Mouse (Mus musculus): ENCODE data around the gene Kif5c. TPM values are rescaled to one million over a fixed set of nuclear protein-coding genes. Genes with fewer than 3 reads are reported as not detected.

Kif5c gene
- polyA plus RNA-seq, 1 experiment from 2014 or later = 1.0 TPM

- Histone ChIP-seq H3K9me3 (ENCODE audit: low read depth, low read length) (no peaks in the 10 kb centered on the region), H3K9ac (no peak overlapping the region), H3K27ac (ENCODE audit: low read depth) (no peak overlapping the region), H3K36me3 (ENCODE audit: insufficient read depth) (no peaks in the 10 kb centered on the region), H3K4me2 (no peak overlapping the region), H3K27me3 (ENCODE audit: insufficient read depth, low read length) (no peaks in the 10 kb centered on the region), H3K4me1 (ENCODE audit: insufficient read depth) (no peaks in the 10 kb centered on the region), H3K4me3 (ENCODE audit: low read depth, low read length) (no peak overlapping the region)
- no peak for ATAC-seq (ENCODE audit: insufficient read depth)
- TF ChIP-seq CTCF (IDR thresholded peaks at IDR 0.05; ENCODE audit: low read depth) = no peak
- DNase-seq = no peak
- 85% methylated on average over 3 of the region's 3 CpGs for WGBS
Observed at GRCm38 (mm10) chr2:49573282-49573681, 45.8 kb upstream of the Kif5c start.

GRCm38 (mm10) chr2:49580585-49580984 is 38.5 kb upstream of the Kif5c start:
- WGBS = 81% methylated on average over 3 of the region's 3 CpGs
- Histone ChIP-seq H3K27me3 (ENCODE audit: insufficient read depth, low read length) (no peaks in the 10 kb centered on the region), H3K4me2 (no peak overlapping the region), H3K4me3 (ENCODE audit: low read depth, low read length) (no peak overlapping the region), H3K4me1 (ENCODE audit: insufficient read depth) (no peaks in the 10 kb centered on the region), H3K9ac (no peak overlapping the region), H3K27ac (ENCODE audit: low read depth) (no peak overlapping the region), H3K36me3 (ENCODE audit: insufficient read depth) (no peaks in the 10 kb centered on the region), H3K9me3 (ENCODE audit: low read depth, low read length) (no peaks in the 10 kb centered on the region)
- no peak for DNase-seq
- ATAC-seq (ENCODE audit: insufficient read depth) = no peak
- no peak for TF ChIP-seq CTCF (IDR thresholded peaks at IDR 0.05; ENCODE audit: low read depth)

- no peak overlapping the region for H3K4me2 ChIP-seq
- no peaks in the 10 kb centered on the region for H3K36me3 ChIP-seq (ENCODE audit: insufficient read depth)
- no peaks in the 10 kb centered on the region for H3K27me3 ChIP-seq (ENCODE audit: insufficient read depth, low read length)
- DNase-seq (no peak), ATAC-seq (ENCODE audit: insufficient read depth) (no peak)
- no peaks in the 10 kb centered on the region for H3K4me1 ChIP-seq (ENCODE audit: insufficient read depth)
- no peak overlapping the region for H3K9ac ChIP-seq
- WGBS = 79% methylated on average over 5 of the region's 5 CpGs
- no peak overlapping the region for H3K4me3 ChIP-seq (ENCODE audit: low read depth, low read length)
- no peak for TF ChIP-seq CTCF (IDR thresholded peaks at IDR 0.05; ENCODE audit: low read depth)
- no peak overlapping the region for H3K27ac ChIP-seq (ENCODE audit: low read depth)
- no peaks in the 10 kb centered on the region for H3K9me3 ChIP-seq (ENCODE audit: low read depth, low read length)
Observed at GRCm38 (mm10) chr2:49582546-49582945, 36.6 kb upstream of the Kif5c start.

- WGBS = 86% methylated on average over 2 of the region's 2 CpGs
- Histone ChIP-seq H3K36me3 (ENCODE audit: insufficient read depth) (no peaks in the 10 kb centered on the region), H3K4me1 (ENCODE audit: insufficient read depth) (no peaks in the 10 kb centered on the region), H3K27ac (ENCODE audit: low read depth) (no peak overlapping the region), H3K9ac (no peak overlapping the region), H3K9me3 (ENCODE audit: low read depth, low read length) (no peaks in the 10 kb centered on the region), H3K27me3 (ENCODE audit: insufficient read depth, low read length) (no peaks in the 10 kb centered on the region), H3K4me2 (no peak overlapping the region), H3K4me3 (ENCODE audit: low read depth, low read length) (no peak overlapping the region)
- no peak for TF ChIP-seq CTCF (IDR thresholded peaks at IDR 0.05; ENCODE audit: low read depth)
- ATAC-seq (ENCODE audit: insufficient read depth) (no peak), DNase-seq (no peak)
Observed at GRCm38 (mm10) chr2:49583311-49583710, 35.8 kb upstream of the Kif5c start.

GRCm38 (mm10) chr2:49590450-49590849 is 28.6 kb upstream of the Kif5c start:
- H3K9me3 ChIP-seq (ENCODE audit: low read depth, low read length) = no peaks in the 10 kb centered on the region
- no peak overlapping the region for H3K27ac ChIP-seq (ENCODE audit: low read depth)
- no peak overlapping the region for H3K4me2 ChIP-seq
- ATAC-seq (ENCODE audit: insufficient read depth) (no peak), DNase-seq (no peak)
- no peak overlapping the region for H3K4me3 ChIP-seq (ENCODE audit: low read depth, low read length)
- H3K27me3 ChIP-seq (ENCODE audit: insufficient read depth, low read length) = no peaks in the 10 kb centered on the region
- H3K9ac ChIP-seq = no peak overlapping the region
- no peaks in the 10 kb centered on the region for H3K4me1 ChIP-seq (ENCODE audit: insufficient read depth)
- WGBS = 64% methylated on average over 5 of the region's 5 CpGs
- no peak for TF ChIP-seq CTCF (IDR thresholded peaks at IDR 0.05; ENCODE audit: low read depth)
- no peaks in the 10 kb centered on the region for H3K36me3 ChIP-seq (ENCODE audit: insufficient read depth)

- no peaks in the 10 kb centered on the region for H3K4me1 ChIP-seq (ENCODE audit: insufficient read depth)
- no peak for TF ChIP-seq CTCF (IDR thresholded peaks at IDR 0.05; ENCODE audit: low read depth)
- no peaks in the 10 kb centered on the region for H3K36me3 ChIP-seq (ENCODE audit: insufficient read depth)
- no peak overlapping the region for H3K9ac ChIP-seq
- H3K27me3 ChIP-seq (ENCODE audit: insufficient read depth, low read length) = no peaks in the 10 kb centered on the region
- no peak overlapping the region for H3K4me3 ChIP-seq (ENCODE audit: low read depth, low read length)
- no peak overlapping the region for H3K4me2 ChIP-seq
- H3K27ac ChIP-seq (ENCODE audit: low read depth) = no peak overlapping the region
- ATAC-seq (ENCODE audit: insufficient read depth) (no peak), DNase-seq (no peak)
- H3K9me3 ChIP-seq (ENCODE audit: low read depth, low read length) = no peaks in the 10 kb centered on the region
Observed at GRCm38 (mm10) chr2:49592926-49593325, 26.2 kb upstream of the Kif5c start.

GRCm38 (mm10) chr2:49594886-49595285 is 24.2 kb upstream of the Kif5c start:
- Histone ChIP-seq H3K27me3 (ENCODE audit: insufficient read depth, low read length) (no peaks in the 10 kb centered on the region), H3K4me2 (no peak overlapping the region), H3K9me3 (ENCODE audit: low read depth, low read length) (no peaks in the 10 kb centered on the region), H3K4me1 (ENCODE audit: insufficient read depth) (no peaks in the 10 kb centered on the region), H3K4me3 (ENCODE audit: low read depth, low read length) (no peak overlapping the region), H3K9ac (no peak overlapping the region), H3K27ac (ENCODE audit: low read depth) (no peak overlapping the region), H3K36me3 (ENCODE audit: insufficient read depth) (no peaks in the 10 kb centered on the region)
- ATAC-seq (ENCODE audit: insufficient read depth) = no peak
- no peak for TF ChIP-seq CTCF (IDR thresholded peaks at IDR 0.05; ENCODE audit: low read depth)
- DNase-seq = no peak
- WGBS = 78% methylated on average over 7 of the region's 7 CpGs

GRCm38 (mm10) chr2:49596318-49596717 is 22.8 kb upstream of the Kif5c start:
- WGBS = 76% methylated on average over 3 of the region's 3 CpGs
- no peak for TF ChIP-seq CTCF (IDR thresholded peaks at IDR 0.05; ENCODE audit: low read depth)
- H3K4me2 ChIP-seq = no peak overlapping the region
- no peaks in the 10 kb centered on the region for H3K4me1 ChIP-seq (ENCODE audit: insufficient read depth)
- ATAC-seq (ENCODE audit: insufficient read depth) (no peak), DNase-seq (no peak)
- H3K9ac ChIP-seq = no peak overlapping the region
- H3K36me3 ChIP-seq (ENCODE audit: insufficient read depth) = no peaks in the 10 kb centered on the region
- H3K4me3 ChIP-seq (ENCODE audit: low read depth, low read length) = no peak overlapping the region
- H3K9me3 ChIP-seq (ENCODE audit: low read depth, low read length) = no peaks in the 10 kb centered on the region
- no peaks in the 10 kb centered on the region for H3K27me3 ChIP-seq (ENCODE audit: insufficient read depth, low read length)
- no peak overlapping the region for H3K27ac ChIP-seq (ENCODE audit: low read depth)
